Mouse (Mus musculus): Measurements from ENCODE around the gene Anapc2.

Gene Anapc2

GRCm38 (mm10) chr2:25271827-25272511 is at the start of gene Anapc2, which contains the start of gene Ssna1:
Gene Anapc2 (plus strand): TSS chr2:25272478.
Gene Ssna1 (minus strand): TSS chr2:25272438.
- peak; percentile 82 for DNase-seq (ENCODE audit: extremely low spot score, low read depth, low spot score)

- DNase-seq (ENCODE audit: extremely low spot score, low read depth, low spot score) = no peak
Measured at GRCm38 (mm10) chr2:25223681-25224491, 48.4 kb upstream of the Anapc2 start.

GRCm38 (mm10) chr2:25224492-25224765 is 47.8 kb upstream of the Anapc2 start, which contains the start of gene Tubb4b:
Gene Tubb4b (minus strand): TSS chr2:25224702.
- DNase-seq (ENCODE audit: extremely low spot score, low read depth, low spot score) = no peak

DNA sequence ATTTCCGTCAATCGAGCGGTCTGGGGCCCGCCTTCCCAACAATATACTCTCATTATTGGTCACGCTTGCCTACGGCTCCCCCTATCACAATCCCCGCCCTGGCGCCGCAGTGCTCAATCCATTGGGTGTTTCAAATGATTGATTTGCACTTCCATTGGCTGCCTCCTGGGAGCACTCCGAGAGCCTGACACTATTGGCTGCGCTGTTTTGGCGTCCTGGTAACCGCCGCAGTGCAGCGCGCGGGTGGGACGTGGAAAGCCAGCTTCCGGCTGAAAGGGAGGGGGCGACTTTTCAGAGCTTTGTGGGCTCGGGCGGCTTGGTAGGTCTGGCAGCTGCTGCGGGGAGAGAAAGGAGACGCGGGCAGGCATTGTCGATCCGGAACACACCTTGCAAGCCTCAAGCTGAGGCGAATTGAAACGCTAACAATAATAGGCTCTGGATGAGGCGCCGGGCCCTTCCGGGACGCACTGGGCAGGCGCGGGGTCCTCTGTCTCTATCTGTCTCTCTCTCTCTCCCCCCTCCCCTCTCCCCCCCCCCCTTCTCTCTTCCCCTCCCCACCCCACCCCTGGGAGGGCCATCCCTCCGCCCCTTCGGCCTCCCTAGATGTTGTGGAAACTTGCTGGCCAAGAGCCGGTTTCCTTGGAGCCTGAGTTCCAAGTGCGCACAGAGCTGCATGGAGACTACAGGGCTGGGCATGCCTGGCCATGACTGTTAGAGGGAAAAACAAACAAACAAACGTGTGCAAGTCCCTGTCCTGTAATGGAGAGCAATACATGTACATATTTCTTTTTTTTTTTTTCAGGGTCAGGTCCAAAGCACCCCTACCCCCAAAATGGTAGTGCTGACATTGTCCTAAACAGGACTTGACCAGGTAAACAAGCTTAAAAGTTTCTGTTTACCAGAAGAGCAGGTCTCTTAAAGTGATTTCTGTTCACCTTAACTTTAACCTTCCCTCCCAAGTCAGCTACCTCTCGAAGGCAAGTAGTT is 47.2 kb upstream of the Anapc2 start:
- DNase-seq (ENCODE audit: extremely low spot score, low read depth, low spot score) = peak; percentile 98

DNA sequence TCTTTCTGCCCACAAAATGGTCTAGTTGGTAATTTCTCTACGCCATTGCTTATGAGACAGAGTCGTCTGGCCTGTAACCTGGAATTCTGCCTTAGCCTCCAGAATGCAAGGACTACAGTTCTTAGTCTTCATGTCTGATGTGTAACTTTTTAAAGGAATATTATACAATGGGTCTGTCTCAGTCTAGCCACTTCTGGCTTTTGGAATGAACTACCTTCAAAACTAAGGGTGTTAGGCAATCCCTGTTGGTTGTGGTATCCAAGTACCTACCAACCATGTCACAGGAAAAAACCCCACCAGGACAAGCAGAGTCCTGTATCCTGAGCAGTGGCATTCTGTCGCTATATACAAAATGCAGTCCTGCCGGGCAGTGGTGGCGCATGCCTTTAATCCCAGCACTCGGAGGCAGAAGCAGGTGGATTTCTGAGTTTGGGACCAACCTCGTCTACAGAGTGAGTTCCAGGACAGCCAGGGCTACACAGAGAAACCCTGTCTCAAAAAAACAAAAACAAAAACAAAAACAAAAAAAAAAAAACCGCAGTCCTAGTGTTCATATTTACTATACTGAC is 46.4 kb upstream of the Anapc2 start:
- DNase-seq (ENCODE audit: extremely low spot score, low read depth, low spot score) = no peak

GRCm38 (mm10) chr2:25226864-25227263 is 45.4 kb upstream of the Anapc2 start:
- no peak for DNase-seq (ENCODE audit: extremely low spot score, low read depth, low spot score)

GRCm38 (mm10) chr2:25227406-25227805 is 44.9 kb upstream of the Anapc2 start:
- DNase-seq (ENCODE audit: extremely low spot score, low read depth, low spot score) = no peak

GRCm38 (mm10) chr2:25228431-25228889 is 43.8 kb upstream of the Anapc2 start:
- peak; percentile 68 for DNase-seq (ENCODE audit: extremely low spot score, low read depth, low spot score)

GRCm38 (mm10) chr2:25228995-25229530 is 43.2 kb upstream of the Anapc2 start:
- no peak for DNase-seq (ENCODE audit: extremely low spot score, low read depth, low spot score)

- DNase-seq (ENCODE audit: extremely low spot score, low read depth, low spot score) = no peak
Measured at GRCm38 (mm10) chr2:25229582-25229981, 42.7 kb upstream of the Anapc2 start.

- no peak for DNase-seq (ENCODE audit: extremely low spot score, low read depth, low spot score)
Measured at GRCm38 (mm10) chr2:25230581-25230980, 41.7 kb upstream of the Anapc2 start.

DNA sequence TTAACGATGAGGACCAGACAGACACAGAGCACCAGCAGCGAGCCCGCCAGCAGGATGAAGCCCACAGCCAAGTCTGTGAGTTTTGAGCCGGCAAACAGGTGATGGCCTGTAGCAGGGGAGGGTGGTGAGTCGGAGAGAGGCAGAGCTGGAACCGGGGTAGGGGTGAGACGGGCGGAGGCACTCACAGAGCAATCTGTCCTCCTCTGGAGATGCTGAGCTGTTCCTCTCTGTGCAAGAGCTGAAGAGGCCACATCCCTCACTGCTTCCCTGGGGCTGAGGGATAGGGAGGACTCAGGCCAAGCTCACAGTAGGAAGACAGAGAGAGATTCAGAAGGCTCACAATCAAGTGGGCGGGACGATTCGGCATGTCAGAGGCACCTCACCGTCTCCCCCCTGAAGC is 41.2 kb upstream of the Anapc2 start:
- DNase-seq (ENCODE audit: extremely low spot score, low read depth, low spot score) = no peak

- DNase-seq (ENCODE audit: extremely low spot score, low read depth, low spot score) = no peak
Measured at GRCm38 (mm10) chr2:25233421-25233820, 38.9 kb upstream of the Anapc2 start.

- DNase-seq (ENCODE audit: extremely low spot score, low read depth, low spot score) = no peak
Measured at GRCm38 (mm10) chr2:25234050-25234449, 38.2 kb upstream of the Anapc2 start, which contains the start of gene Slc34a3. Gene Slc34a3 (minus strand): TSS chr2:25234364.

- DNase-seq (ENCODE audit: extremely low spot score, low read depth, low spot score) = no peak
Measured at GRCm38 (mm10) chr2:25234551-25235220, 37.6 kb upstream of the Anapc2 start.

DNA sequence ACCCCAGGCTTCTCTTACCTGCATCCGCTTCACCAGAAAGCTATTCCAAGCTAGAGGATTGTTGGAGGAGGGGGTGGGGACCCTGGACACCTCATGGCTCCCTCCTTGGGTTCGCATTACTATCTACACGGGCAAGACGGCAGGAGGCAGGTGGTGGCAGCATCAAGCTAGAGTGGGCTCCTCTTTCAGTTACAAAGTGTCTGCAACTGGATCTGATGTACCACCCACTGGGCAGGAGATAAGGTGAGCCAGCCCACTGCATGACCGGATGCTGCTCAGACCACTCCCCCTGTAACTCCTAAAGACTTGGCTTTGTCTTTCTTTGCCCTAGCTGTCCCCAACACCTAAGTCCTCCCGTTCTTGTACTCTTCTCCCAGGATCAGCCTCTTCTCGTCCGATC is 35.7 kb upstream of the Anapc2 start, which contains the start of gene Rnf224:
Gene Rnf224 (minus strand): TSS at position 174 of the 400 bp plus-strand sequence.
- DNase-seq (ENCODE audit: extremely low spot score, low read depth, low spot score) = no peak

DNA sequence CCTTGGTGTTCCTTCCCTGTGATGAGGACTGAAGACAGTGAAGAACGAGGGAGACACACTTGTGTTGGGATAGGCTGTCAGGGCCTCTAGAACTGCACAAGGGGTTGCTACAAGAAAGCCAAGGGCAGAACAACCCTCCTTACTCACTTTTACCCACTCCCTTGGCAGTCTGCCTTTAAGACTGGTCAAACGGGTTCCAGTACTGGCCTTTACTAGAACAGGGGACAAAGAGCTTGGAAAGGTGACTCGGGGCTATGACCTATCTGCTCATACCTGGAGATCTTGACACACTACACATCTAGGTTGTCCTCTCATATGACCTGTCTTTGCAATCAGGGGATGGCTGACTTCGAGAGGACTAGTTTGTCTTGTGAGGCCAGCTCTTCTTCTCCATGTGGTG is 34.8 kb upstream of the Anapc2 start:
- no peak for DNase-seq (ENCODE audit: extremely low spot score, low read depth, low spot score)

DNA sequence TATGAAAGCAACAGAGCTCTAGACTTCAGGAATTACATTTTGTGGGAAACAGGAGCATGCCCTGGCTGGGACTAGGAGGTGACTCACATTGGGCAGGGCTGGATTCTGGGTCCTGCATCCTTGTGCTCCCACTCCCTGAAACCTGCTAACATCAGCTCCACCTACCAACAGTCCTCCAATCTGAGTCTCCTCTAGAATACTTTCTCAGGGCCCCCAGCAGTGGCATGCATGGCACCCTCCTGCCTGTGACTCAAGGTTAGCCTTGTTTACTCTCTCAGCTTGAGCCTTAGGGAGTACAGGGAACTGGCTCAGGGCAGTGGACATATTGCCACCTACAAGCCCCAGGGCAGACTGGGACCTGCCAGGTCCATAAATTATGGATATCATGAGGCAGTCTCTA is 34.2 kb upstream of the Anapc2 start:
- DNase-seq (ENCODE audit: extremely low spot score, low read depth, low spot score) = no peak

DNA sequence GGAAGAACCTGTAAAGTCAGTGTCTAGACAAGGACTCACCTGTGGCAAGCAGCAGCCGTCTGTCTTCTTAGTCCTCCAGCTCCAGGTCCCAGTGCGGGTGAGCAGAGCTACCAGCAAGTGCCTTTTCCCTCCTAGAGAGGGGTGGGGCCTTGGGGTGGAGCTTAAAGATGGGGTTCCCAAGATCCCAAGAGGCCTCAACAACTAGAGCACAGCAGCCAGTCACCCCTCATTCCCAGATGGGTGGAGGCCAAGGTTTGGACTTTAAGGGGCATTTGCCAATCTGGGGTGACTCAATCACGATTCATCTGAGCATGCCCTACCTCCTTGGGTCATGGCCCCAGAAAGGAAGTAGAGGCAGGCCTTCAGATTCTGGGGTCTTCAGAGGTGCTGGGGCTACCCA is 32.5 kb upstream of the Anapc2 start:
- no peak for DNase-seq (ENCODE audit: extremely low spot score, low read depth, low spot score)

- DNase-seq (ENCODE audit: extremely low spot score, low read depth, low spot score) = no peak
Measured at GRCm38 (mm10) chr2:25240310-25240709, 32.0 kb upstream of the Anapc2 start.

All from hindlimb bud, embryonic 11.5 days (tissue).